Mouse (Mus musculus) midbrain, embryonic 16.5 days (tissue): ENCODE data around the gene Zyg11b. TPM values are rescaled to one million over a fixed set of nuclear protein-coding genes. Genes with fewer than 3 reads are reported as not detected.

ENCODE experiments used
- polyA plus RNA-seq: library from polyadenylated mRNA; unstranded; fragments of >200 nt; fragmentation: Nextera tagmentation; extraction: Ambion mirVana; gene quantifications from 2 replicates; pipeline ENCODE4 v1.2.1, GENCODE M21; 2015

The Zyg11b gene
- polyA plus RNA-seq, 1 experiment from 2014 or later: 37.0 TPM

Other genes with a start within 250 kb of the Zyg11b start
- 0.22 and 0.51 TPM in 2 replicates for gene Podn, start 204.7 kb downstream of the Zyg11b start, polyA plus RNA-seq
- 180 and 200 TPM in 2 replicates for gene Scp2, start 156.1 kb downstream of the Zyg11b start, polyA plus RNA-seq
- gene Echdc2, start 135.7 kb downstream of the Zyg11b start, polyA plus RNA-seq: 7.8 and 9.5 TPM in 2 replicates
- gene Zyg11a, start 83.0 kb downstream of the Zyg11b start, polyA plus RNA-seq: not detected in 2 replicates
- gene Coa7, start 27.0 kb upstream of the Zyg11b start, polyA plus RNA-seq: 46.8 and 58.5 TPM in 2 replicates
- gene Shisal2a, start 82.3 kb upstream of the Zyg11b start, polyA plus RNA-seq: 6.8 and 6.9 TPM in 2 replicates
- 26.5 and 26.9 TPM in 2 replicates for gene Gpx7, start 105.9 kb upstream of the Zyg11b start, polyA plus RNA-seq
- 50.9 and 58.4 TPM in 2 replicates for gene Tut4, start 158.3 kb upstream of the Zyg11b start, polyA plus RNA-seq